Mouse (Mus musculus) CD4-positive, CD25-positive, alpha-beta regulatory T cell, adult 2 months (primary cell): ENCODE results near the gene Lsm12.
A peak's percentile ranks its signal among the peaks of the same experiment; 100 is the strongest.

Experiments
- DNase-seq: peaks from one replicate; pipeline ENCODE4 v3.0.0-alpha.2; 2012; ENCODE audit warnings: low read depth, low spot score

The Lsm12 gene

DNA sequence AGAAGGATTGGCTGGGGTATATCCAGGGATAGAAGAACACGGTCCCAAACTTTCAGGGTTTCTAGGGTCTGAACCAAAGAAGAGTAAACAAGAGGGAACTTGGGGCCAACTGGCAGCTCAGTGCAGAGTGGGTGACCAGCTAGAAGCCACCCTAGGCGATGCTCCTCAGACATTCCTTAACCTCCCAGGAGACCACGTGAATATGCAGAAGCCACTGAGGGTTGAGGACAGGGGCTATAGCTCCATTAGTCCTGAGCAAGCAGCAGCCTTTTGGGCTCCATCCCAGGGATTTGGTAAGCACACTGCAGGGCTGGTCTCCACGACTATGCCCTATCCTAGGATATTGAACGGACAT lies 31.8 kb upstream of the Lsm12 start:
- DNase-seq, result no peak

DNA sequence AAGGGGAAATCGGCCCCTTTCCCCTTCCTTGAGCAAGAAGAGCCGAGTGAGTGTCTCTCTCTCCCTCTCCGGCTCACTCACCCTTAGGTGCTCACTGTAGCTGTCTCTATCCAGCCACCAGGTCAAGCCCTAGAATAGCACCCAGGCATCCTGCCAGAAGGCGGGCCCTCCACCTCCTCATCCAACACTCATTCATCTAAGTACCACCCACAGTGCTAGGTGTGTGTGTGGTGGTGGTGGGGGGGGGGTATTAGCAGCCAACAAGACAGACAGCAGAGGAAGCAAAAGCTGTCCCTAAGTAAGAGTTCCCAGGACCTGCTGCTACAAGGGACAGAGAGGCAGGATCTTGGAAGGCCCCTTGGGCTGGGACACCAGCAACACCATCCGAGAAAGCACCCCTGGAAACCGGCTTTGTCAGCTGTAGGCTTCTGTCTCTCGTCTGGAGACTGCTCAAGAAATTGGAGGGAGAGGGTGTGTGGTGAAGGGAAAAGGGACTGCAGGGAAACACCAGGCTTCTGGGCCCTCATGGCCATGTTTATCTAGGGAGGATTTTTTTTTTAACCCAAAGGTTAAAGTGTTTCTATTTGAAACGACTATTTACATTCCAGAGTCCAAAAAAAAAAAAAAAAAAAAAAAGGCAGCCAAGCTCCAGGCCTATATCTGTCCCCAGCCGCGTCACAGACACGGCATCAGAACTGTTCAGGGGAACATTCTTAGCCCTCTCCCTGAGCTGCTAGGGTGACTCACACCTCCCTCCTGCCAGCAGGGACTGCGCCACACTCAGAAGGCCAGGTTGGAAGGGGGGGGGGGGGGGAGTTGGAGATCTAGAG lies 31.2 kb upstream of the Lsm12 start:
- no peak for DNase-seq

DNA sequence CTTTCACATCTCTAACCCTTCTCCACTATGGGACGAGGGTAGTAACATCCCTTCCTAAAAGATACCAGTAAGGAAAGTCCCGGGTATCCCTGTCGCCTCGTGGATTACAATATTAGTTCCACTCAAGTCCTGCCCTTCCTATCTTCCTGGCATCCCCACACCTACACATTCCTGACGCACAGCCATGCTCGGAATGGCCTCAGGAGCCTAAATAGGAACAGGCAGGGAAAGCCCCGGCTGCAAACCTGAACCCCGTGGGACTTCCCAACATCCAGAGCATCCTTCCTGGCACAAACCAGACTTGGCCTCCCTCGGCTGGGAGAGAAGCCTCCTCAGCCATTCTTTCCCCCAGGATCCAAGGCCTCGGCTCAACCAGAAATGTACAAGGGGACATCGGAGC lies 30.4 kb upstream of the Lsm12 start:
- no peak for DNase-seq

DNA sequence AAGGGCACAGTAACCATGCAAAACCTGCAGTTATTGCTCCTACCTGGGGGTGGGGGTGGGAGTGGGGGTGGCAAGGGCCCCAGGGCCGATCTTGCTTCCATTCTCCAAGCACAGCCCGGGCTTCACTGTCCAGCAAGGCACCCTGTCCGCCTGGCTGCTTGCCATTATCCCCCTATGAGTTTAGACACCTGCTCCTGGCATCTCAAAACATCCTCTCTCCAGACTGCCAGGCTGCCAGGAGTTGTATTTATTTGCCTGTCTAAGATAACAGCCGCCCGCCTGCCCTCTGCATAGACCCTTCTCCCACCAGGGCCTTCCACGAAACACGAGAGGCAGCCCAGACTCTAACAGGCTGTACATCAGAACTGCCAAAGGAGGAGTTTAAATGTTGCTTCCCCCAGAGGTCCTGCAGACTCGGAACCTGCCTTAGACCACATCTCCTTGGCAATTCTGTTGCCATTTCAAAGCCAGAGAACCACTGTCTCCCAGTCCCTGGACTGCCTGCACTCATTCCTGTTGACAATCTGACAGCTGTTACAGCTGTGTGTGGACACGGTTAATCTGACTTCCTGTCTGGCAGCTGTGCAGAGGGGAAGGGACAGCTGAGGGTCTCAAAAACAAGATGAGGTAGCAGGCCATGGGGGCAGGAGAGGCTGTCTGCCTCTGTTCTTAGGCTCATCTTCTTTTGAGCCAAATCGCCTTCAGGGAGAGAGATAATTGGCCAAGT lies 29.5 kb upstream of the Lsm12 start:
- no peak for DNase-seq

DNA sequence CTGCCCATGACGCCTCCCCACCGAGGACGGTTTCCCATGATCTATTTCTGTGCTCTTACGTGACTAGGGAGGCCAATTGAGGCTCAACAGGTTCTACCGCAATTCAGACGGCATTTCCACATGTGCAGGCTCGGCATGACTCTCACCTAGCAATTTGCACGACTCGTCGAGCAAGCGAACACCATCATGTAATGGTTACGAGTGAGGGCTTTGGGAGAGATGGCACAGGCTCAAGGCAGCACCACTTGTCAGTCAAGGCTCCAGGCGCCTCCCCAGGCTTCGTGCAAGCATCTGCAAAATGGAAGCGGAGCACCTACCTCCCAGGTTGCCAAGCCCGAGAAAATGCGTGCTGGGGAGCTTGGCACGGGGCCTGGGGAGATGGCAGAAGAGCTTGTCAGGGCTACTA lies 26.8 kb upstream of the Lsm12 start:
- DNase-seq, result no peak

DNA sequence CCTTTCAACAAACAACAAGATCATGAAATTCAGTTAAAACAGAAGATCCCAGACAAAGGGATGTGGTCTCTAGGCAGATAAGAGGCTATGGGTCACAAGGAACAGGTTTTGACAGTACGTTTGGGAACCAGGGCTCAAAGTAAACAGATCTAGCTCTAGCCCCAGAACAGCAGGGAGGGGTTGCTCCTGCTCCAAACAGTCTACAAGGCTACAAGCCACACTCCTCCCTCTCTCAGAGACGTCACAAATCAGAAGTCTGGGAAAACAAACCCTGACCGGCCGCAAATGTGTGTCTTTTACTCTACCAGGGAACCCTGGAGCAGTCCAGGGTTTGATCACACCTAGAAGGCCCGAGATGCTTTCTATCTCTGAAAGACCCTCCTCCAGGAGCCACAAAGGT lies 25.9 kb upstream of the Lsm12 start:
- no peak for DNase-seq

DNA sequence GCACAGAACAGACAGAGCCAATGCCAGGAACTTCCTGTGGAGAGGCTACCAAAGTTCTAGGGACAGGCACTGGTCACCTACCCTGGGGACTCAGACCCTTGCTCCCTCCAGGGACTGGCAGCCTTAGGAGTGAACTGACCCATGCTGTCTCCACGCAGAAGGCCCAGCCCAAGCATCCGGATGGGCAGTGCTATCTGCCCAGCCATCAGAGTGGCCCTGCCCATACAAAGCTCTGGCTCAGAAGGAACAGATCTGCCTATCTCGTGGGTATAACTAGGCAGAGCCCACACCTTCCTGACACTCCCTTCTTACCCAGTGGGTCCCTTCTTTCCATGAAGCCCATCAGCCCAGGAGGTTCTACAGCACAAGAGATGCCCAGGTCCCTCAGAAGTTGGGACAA lies 25.1 kb upstream of the Lsm12 start:
- no peak for DNase-seq

DNA sequence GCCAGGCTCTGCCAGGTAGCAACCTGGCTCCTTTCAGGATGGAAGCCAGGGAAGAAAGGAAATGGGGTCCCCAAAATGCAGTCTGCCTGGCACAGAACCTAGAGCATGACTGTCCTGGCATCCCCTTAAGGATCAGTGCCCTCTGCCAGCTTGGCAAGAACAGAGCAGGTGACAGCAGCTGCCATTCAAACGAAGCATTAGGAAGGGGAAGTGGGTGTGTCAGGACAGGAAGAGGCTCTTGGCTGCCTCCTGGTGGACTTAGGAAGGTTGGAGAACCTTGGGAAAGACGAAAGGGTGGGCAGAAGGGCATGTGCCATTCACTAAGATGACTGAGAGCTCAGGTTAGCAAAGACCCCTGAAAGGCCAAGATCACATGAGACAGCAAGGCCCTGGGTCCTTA lies 24.6 kb upstream of the Lsm12 start:
- peak; percentile 63 for DNase-seq

DNA sequence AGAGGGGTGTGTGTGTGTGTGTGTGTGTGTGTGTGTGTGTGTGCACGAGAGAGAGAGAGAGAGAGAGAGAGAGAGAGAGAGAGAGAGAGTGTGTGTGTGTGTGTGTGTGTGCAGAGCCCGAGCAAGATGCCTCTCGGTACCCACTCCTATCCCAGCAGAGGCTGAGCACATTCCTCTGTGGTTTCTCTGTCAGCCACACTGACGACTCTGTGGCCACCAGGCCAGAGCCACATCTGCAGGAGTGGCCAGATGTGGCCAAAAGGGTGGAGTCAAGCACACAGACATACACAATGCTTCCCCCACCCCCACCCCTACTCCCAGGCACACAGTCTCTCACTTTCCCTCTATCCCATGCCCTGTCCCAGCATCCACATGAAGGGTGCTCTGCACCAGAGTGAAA lies 23.8 kb upstream of the Lsm12 start:
- DNase-seq, result no peak

DNA sequence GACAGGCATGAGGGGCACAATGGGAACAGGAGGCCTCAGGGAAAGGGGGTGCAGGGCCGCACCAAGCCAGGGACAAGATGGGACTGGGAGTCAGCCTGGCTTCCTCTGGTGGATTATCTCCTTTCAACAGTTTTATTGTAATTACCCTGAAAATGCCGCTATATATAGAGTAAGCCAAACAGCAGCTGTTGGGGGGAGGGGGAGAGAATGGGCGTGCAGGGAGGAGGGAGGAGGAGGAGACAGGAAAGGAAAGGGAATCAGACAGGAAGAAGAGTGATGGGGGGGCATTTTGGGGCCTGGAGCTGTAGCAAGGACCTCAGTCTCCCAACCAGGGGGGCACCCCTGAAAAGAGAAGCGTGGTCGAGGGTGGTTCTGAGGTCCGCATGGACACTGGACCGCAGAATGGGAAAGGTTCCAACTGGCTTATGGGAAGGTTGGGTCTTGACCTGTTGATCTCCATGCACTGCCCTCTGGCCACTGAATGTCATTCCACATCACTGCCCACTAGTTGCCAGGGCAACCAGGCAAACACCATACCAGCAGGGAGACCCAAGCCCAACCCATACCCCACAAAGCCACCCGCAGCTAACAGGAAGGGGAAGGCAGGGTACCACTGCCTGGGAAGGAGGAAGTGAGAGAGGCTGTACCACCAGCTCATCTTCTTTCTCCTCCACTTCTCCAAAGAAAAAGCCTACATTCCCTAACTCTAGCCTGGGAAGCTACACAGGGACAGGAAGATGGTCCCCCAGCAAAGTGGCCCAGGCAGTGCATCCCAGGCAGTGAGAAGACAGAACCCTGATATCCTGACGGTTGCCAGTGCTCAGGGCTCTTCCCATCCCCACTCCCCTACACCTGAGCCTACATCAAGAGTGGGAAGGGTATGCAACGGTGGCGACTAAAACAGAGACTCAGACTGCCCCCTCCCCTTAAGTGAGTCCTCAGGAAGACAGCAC lies 23.0 kb upstream of the Lsm12 start:
- no peak for DNase-seq

DNA sequence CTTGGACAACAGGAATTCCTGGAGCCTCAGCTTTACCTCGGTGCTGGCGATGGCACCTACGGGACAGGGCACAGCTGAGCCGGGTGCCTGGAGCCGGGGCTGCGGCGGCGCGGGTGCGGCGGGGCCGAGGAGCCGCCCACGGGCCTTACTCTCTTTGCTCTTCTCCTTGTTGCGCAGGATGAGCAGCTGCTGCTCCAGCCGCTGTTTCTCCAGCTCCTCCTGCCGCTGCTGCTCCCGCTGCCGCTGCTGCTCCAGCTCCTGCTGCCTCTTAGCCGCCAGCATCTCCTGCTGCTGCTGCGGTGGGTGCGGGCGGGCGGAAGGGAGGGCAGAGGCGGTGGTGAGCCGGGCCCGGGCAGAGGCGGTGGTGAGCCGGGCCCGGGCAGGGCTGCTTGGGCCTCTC lies 21.4 kb upstream of the Lsm12 start:
- DNase-seq, result no peak

DNA sequence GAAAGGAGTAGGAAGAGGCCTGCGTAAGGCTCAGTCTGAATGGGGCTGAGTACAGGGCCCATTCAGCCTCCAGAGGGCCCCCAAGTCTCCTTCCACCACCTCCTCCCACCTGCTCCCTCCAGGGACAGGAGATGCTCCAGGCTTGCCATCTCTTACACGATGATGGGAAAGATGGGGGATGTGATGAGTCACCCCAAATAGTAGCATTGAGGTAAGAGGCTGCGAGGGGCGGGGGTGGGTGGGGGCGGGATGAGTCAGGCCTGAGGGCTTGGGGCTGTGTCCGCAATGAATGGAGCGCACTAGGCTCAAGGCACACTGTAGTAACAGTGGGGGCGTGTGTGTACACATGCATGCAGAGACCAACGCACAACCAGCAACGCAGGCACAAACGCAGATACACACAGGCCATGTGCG lies 16.3 kb upstream of the Lsm12 start:
- DNase-seq, result no peak

DNA sequence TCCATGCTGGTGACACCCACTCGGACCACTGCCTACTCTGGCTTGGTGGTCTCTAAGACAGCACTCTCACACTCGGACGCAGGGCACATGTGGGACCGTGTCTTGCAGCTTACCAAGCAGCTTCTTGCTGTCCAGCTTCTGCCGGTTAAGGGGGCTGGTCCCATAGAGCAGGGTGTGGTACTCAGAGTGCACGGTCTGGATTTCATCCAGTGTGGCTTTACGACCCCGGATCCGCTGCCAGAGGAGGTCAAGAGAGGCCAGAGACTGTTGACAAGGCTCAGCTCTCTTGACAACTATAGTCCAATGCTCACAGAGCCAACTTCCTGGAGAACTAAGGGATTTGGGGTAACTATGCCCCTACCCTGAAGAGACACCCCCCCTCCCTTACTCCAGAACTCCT lies 14.8 kb upstream of the Lsm12 start:
- no peak for DNase-seq

DNA sequence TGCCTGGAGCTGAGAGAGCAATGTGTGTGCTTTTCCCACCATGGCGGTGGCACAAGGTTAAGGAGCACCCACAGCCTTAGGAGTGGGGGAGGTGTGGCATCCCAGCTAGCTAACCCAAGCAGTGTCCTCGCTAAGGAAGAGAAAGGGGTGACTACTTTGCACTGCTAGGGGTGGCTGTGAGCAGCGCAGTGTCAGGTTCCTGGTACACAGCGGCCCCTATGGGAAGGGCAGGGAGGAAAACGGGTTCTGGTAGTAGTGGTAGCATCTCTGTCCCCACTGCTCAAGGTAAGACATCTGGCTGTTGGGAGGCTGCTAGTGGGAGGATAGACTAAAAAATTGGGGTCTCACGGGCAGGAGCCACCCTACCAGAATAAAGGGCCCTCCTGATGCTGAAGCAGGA lies 13.1 kb upstream of the Lsm12 start:
- DNase-seq, result no peak

DNA sequence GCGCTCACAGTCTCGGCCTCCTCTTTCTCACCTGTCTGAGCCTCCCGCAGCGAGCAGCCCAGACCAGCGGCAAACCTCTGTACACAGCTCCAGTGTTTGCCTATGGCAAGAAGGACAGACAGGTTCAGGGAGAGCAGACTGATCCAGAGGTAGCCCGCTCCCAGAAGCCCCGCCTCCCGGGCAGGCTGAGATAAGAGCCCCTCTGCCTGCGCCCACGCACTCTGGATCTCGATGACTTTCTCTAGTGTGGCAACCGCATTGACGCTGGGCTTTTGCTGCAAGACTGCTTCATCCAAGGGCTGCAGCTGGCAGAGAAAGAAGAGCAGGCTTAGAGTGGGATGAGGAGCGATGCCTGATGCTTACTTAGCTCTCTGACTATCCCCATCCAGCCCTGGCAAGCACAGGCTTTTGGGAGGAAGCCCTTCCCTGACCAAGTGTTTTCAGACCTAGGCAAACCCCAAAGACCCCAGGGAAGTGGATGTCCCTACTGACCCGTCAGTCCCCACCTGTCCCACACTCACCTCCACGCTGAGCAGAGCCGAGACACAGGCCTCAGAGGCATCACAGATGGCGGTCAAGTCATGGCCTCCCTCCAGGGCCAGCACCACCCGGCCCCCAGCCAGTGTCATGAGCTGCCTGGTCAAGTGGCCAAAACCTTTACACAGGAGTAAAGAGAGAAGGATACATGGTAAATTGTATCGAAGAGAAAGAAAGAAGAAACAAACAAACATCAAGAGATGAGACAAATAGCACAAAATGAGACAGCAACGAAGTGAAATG lies 11.1 kb upstream of the Lsm12 start:
- DNase-seq, result no peak

DNA sequence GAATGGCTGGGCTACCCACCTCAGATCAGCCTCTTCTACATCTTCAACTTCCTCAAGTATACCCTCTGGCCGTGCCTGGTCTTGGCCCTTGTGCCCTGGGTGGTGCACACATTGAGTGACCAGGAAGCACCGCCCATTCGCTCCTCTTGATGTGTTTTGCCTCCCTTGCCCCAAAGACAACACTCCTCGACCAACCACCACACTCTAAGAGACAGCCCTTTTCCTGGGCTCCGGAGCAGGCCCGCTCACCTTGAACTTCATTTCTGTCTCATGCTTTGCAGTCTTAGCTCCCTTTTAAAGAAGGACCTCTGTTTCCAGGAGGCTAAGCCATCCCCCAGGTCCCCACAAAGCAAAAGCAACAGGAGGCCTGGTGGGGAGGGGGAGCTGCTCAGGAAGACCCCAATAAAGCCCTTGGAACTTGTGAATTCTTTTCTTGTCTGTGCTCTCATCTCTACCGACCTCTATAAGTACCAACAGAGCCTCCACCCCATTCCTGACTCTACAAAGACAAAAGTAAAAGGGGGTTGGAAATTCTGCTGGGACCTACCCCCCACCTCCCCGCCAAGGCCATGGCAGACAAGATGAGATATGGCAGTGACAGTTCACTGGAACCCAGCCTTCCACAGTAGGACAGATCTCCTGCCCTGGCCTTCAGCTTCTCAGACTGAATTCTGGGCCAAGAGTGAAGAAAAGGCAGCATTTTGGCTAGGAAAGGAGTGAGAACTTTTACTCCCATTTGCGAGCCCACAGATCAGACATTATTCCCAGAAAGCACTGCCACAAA lies 8.8 kb upstream of the Lsm12 start:
- DNase-seq, result no peak

DNA sequence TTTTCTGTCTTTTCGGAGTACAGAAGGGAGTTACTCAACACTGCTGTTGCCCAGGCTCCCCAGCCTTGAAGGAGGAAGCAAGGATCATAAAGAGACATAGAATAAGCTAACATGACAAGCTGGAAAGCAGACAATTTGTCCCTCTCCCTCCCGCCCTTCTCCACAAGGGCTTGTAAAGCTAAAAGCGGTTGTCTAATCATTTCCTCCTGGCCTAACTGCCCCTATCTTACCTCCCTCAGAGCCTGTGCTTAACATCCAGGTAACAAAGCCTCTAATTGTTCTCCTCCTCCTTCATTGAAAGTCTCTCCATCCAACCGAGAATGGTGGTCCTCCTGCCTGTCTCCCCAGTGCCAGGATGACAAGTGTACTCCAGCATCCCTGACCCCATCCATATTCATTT lies 5.8 kb upstream of the Lsm12 start:
- DNase-seq, result no peak

DNA sequence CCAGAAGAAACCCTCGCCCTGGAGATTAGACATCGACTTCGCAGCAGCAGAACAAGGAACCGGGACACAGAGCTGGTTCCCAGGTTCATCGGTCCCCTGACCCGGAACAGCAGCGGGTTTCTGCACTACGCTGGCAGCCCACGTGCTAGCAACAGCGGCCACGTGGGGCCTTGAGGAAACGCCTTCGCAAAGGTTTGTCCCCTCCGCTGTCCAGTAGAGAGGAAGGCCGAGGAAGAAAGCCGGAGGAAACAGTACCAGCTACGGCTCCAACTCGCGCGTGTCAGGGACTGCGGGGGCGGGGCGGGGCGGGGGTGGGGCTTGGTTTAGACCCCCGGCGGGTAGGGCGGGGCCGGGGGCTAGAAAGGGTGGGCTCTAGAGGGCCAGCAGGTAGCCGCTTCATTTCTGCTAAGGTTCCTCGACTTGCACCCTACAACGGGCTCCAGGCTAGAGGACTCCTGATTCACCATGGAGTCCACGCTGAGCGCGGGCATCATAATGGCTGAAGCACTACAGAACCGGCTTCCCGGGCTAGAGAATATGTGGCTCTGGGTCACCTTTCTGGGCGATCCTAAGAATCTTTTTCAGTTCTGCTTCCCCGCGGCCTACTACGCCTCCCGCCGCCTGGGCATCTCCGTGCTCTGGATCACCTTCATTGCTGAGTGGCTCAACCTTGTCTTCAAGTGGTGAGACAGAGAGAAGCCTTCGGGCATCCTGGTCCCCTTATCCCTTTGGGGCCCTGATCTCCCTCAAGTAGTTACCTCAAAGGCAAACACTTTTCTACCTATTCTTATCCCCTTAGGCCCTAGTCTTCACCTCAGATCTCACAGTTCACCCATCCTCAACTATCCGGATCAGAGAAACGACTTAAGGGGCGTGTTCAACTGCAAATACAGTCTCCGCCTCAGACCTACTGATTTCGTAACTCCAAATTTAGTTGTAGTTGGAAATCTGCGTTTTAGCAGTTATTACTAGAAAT lies 4.7 kb upstream of the Lsm12 start, which contains the start of gene G6pc3:
G6pc3 (plus strand) TSS at position 160 of the 976 bp plus-strand sequence.
- DNase-seq, result peak; percentile 83

DNA sequence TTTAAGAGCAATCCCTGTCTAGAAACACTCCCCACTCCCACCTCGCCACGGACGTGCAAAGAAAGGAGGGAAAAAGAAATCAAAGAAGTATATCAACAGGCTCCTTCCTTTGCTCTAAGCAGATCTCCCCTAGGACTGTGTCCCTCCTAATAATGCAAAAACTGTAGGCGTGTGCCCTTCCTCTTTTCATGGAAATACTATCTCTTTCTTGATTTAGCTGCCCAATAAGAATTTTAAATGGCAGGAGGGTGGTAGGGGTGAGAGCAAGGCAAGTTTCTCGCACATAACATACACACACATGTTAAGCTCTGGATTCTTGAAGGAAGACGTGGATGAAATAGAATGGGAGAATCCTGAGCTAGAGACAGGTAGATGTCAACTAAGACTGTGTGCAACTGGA lies 3.9 kb upstream of the Lsm12 start:
- no peak for DNase-seq
